Mouse (Mus musculus) neutrophil, adult 65 days (primary cell): ENCODE data around the gene Aunip. TPM values are rescaled to one million over a fixed set of nuclear protein-coding genes. Genes with fewer than 3 reads are reported as not detected.

Source experiments
- total RNA-seq: library from RNA; stranded (reverse); gene quantifications from 2 replicates; pipeline ENCODE4 v1.2.4, GENCODE M21; 2023

Aunip gene
- total RNA-seq, result 3.9 and 5.9 TPM in 2 replicates

DNA sequence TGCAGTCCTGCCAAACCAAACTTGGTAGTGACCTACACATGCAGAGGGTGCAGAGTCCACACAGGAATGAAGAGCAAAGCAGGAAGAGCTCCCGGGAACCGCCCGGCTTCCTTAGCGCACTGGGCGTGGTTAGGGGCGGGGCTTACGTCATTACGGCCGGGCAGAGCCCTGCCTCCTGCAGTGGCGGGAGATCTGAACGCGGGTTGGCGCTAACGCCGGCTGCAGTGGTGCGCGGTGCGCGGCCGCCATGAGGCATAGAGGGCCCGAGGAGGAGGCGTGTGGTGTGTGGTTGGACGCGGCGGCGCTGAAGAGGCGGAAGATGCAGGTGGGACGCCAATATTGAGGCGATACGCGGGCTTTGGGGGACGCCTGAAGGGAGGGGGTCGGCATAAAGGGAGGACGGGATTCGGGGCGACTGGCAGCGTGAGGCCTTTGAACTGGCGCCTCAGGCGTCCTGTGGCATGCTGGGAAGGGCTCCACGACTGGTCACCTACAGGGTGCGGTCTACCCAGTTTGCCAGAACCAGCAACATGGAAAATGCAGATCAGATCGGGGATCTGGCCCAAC, at the start of gene Aunip:
Aunip (plus strand) TSS at position 155 of the 567 bp plus-strand sequence.

DNA sequence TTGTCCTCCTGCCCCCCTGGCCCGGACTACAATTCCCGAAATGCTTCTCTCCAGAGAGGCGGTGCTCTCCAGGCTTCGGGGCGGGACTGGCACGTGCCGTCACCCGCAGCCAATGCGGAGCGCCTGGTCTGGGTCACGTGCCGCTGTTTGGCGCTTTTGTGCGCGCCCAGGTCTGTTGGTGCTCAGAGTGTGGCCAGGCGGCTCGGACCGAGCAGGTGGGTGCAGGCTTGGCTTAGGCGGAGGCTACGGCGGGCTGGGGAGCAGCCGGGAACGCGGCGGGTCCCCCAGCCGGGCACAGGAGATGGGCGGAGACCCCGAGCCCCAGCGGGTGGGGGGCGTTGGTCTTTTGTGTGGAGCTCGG, 42.6 kb upstream of the Aunip start, which contains the start of gene Stmn1:
Stmn1 (plus strand) TSS at position 106 of the 361 bp plus-strand sequence.

DNA sequence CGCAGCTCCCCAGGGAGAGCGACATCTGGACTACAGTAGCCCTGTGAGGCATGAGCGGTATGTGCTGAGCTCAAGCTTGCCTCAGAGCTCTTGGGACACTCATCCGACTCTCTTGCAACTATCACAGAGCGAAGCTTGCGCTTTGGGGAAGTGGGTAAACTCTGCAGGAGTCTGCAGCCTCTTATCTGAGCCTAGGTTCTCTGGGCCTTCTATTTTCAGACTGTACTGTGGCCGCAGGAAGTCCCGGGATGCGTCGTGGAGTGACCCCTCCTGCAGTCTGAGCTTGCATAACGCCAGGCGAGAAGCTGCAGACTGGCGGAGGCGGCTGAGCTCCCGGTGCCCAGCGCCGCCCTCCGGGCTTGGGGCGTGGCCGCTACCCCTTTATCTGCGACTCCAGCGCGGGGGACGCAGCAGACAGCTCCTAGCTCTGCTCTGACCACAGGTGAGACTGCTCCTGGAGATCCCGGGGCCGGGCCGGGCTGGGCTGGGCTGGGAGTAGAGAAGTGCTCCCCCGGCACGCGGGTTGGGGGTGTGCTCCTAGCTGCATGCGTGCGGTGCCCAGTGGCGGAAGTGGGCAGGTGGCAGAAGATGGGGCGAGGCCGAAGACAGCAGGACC, 14.1 kb upstream of the Aunip start, which contains the start of gene Paqr7:
Paqr7 (plus strand) TSS at position 103 of the 616 bp plus-strand sequence.

GRCm38 (mm10) chr4:134534932-134535786, 24.4 kb downstream of the Aunip start, which contains the start of gene Mtfr1l:
Gene Mtfr1l (minus strand): TSS chr4:134535387.

GRCm38 (mm10) chr4:134551494-134552316, 40.9 kb downstream of the Aunip start, which contains the start of gene Selenon:
Gene Selenon (minus strand): TSS chr4:134552166.

Other genes with a start within 250 kb of the Aunip start
- gene Pdik1l, start 223.1 kb upstream of the Aunip start, total RNA-seq, result 9.7 and 11.7 TPM in 2 replicates
- gene Trim63, start 195.9 kb upstream of the Aunip start, total RNA-seq, result not detected in 2 replicates
- gene Slc30a2, start 167.8 kb upstream of the Aunip start, total RNA-seq, result not detected in 2 replicates
- not detected in 2 replicates for gene Extl1, start 127.1 kb upstream of the Aunip start, total RNA-seq
- 16.5 and 22.8 TPM in 2 replicates for gene Pafah2, start 114.7 kb upstream of the Aunip start, total RNA-seq
- 167 and 169 TPM in 2 replicates for gene Stmn1, start 42.7 kb upstream of the Aunip start, total RNA-seq
- 25.9 and 29.1 TPM in 2 replicates for gene Paqr7, start 14.3 kb upstream of the Aunip start, total RNA-seq
- 32.4 and 39.5 TPM in 2 replicates for gene Mtfr1l, start 24.4 kb downstream of the Aunip start, total RNA-seq
- 165 and 186 TPM in 2 replicates for gene Selenon, start 41.2 kb downstream of the Aunip start, total RNA-seq
- 32.8 and 49.3 TPM in 2 replicates for gene Man1c1, start 193.3 kb downstream of the Aunip start, total RNA-seq